Mouse (Mus musculus): ENCODE measurements around the gene Coro2b.
A peak's percentile ranks its signal among the peaks of the same experiment; 100 is the strongest.

Coro2b gene

GRCm38 (mm10) chr9:62437446-62437845 lies 99.4 kb downstream of the Coro2b start:
- no peak for DNase-seq (ENCODE audit: low spot score in 2 of 2)

- no peak for DNase-seq (ENCODE audit: low spot score in 2 of 2)
Observed at GRCm38 (mm10) chr9:62435613-62436318, 101.1 kb downstream of the Coro2b start.

- no peak for DNase-seq (ENCODE audit: low spot score in 2 of 2)
Observed at GRCm38 (mm10) chr9:62432261-62433060, 104.4 kb downstream of the Coro2b start.

GRCm38 (mm10) chr9:62430741-62431140 lies 106.1 kb downstream of the Coro2b start:
- DNase-seq (ENCODE audit: low spot score in 2 of 2): no peak

GRCm38 (mm10) chr9:62427010-62427409 lies 109.8 kb downstream of the Coro2b start:
- no peak for DNase-seq (ENCODE audit: low spot score in 2 of 2)

GRCm38 (mm10) chr9:62426531-62426930 lies 110.3 kb downstream of the Coro2b start:
- no peak for DNase-seq (ENCODE audit: low spot score in 2 of 2)

GRCm38 (mm10) chr9:62426021-62426420 lies 110.8 kb downstream of the Coro2b start:
- DNase-seq (ENCODE audit: low spot score in 2 of 2): no peak

- DNase-seq (ENCODE audit: low spot score in 2 of 2): peak; percentile 20 to 32
Observed at GRCm38 (mm10) chr9:62425265-62425664, 111.6 kb downstream of the Coro2b start.

GRCm38 (mm10) chr9:62423871-62424270 lies 113.0 kb downstream of the Coro2b start:
- DNase-seq (ENCODE audit: low spot score in 2 of 2): no peak

- no peak for DNase-seq (ENCODE audit: low spot score in 2 of 2)
Observed at GRCm38 (mm10) chr9:62422926-62423325, 113.9 kb downstream of the Coro2b start.

- DNase-seq (ENCODE audit: low spot score in 2 of 2): no peak
Observed at GRCm38 (mm10) chr9:62421911-62422310, 114.9 kb downstream of the Coro2b start.

- DNase-seq (ENCODE audit: low spot score in 2 of 2): peak; percentile 34 to 53
Observed at GRCm38 (mm10) chr9:62421027-62421426, 115.8 kb downstream of the Coro2b start.

GRCm38 (mm10) chr9:62420261-62420917 lies 116.5 kb downstream of the Coro2b start:
- DNase-seq (ENCODE audit: low spot score in 2 of 2): no peak

- DNase-seq (ENCODE audit: low spot score in 2 of 2): no peak
Observed at GRCm38 (mm10) chr9:62418742-62419141, 118.1 kb downstream of the Coro2b start.

GRCm38 (mm10) chr9:62407357-62408146 lies 129.3 kb downstream of the Coro2b start:
- no peak for DNase-seq (ENCODE audit: low spot score in 2 of 2)

GRCm38 (mm10) chr9:62406423-62407013 lies 130.3 kb downstream of the Coro2b start:
- no peak for DNase-seq (ENCODE audit: low spot score in 2 of 2)

- DNase-seq (ENCODE audit: low spot score in 2 of 2): no peak
Observed at GRCm38 (mm10) chr9:62401589-62401988, 135.3 kb downstream of the Coro2b start.

GRCm38 (mm10) chr9:62400531-62401170 lies 136.2 kb downstream of the Coro2b start:
- DNase-seq (ENCODE audit: low spot score in 2 of 2): no peak

GRCm38 (mm10) chr9:62394163-62394562 lies 142.7 kb downstream of the Coro2b start:
- no peak for DNase-seq (ENCODE audit: low spot score in 2 of 2)

GRCm38 (mm10) chr9:62393531-62393930 lies 143.3 kb downstream of the Coro2b start:
- DNase-seq (ENCODE audit: low spot score in 2 of 2): no peak

- no peak for DNase-seq (ENCODE audit: low spot score in 2 of 2)
Observed at GRCm38 (mm10) chr9:62389735-62390134, 147.1 kb downstream of the Coro2b start.

Measured in thymus, postnatal 10 days (tissue).